Mouse (Mus musculus): ENCODE results near the gene Itpr1.

DNA sequence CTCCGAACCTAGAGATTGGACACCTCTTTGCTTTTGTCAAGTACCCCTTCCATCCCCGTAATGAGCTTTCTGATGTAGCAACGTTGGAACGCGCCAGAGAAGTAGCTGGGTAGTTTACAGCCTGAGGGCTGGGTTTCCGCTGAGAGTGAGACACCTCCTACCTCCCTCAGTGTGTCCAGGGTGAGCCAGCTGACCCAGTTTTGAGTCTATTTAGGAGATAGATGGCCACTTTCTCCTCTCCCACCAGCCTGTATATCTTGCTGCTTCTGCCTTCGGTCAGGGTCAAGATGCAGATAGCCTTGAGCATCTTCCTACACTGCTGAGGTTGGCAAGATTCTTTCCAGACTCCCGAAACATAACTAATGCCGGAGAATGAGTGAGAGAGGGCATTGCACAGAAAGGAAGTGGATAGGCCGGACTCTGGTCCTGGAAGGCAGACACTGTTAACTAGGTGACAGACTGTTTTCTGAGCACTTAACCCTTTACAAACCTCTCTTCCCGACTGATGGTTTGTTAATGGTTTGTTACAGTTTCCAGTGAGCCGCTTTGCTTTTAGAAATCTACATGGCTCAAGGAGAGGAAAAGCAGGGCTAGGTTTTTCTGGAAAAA is 92.4 kb downstream of the Itpr1 start:
- TF ChIP-seq CTCF (IDR thresholded peaks at IDR 0.05; ENCODE audit: insufficient read depth, low read depth, low read length) = no peak
- TF ChIP-seq POLR2A (IDR thresholded peaks at IDR 0.05; ENCODE audit: insufficient read depth, low read depth, low read length) = no peak

Measured in olfactory bulb, adult 2 months (tissue).